Mouse (Mus musculus) heart, postnatal 0 days (tissue): ENCODE measurements around the gene Tnfrsf21.

Experiments used
- CTCF ChIP-seq: IDR thresholded peaks from 2 replicates; pipeline ENCODE4 v1.5.1; 2016; ENCODE audit warnings: antibody characterized with exemption, control low read depth, low read depth
- EP300 ChIP-seq: IDR thresholded peaks from 2 replicates; pipeline ENCODE4 v1.6.1; 2016; ENCODE audit warnings: antibody characterized with exemption, low read depth

GRCm38 (mm10) chr17:43138356-43138755 lies 122.0 kb downstream of the Tnfrsf21 start:
- no peak for TF ChIP-seq EP300
- no peak for TF ChIP-seq CTCF
